Mouse (Mus musculus): ENCODE data around the gene Map2k2. TPM values are rescaled to one million over a fixed set of nuclear protein-coding genes. Genes with fewer than 3 reads are reported as not detected.

The Map2k2 gene
- total RNA-seq, 2 experiments from 2014 or later: 116 to 122 TPM

DNA sequence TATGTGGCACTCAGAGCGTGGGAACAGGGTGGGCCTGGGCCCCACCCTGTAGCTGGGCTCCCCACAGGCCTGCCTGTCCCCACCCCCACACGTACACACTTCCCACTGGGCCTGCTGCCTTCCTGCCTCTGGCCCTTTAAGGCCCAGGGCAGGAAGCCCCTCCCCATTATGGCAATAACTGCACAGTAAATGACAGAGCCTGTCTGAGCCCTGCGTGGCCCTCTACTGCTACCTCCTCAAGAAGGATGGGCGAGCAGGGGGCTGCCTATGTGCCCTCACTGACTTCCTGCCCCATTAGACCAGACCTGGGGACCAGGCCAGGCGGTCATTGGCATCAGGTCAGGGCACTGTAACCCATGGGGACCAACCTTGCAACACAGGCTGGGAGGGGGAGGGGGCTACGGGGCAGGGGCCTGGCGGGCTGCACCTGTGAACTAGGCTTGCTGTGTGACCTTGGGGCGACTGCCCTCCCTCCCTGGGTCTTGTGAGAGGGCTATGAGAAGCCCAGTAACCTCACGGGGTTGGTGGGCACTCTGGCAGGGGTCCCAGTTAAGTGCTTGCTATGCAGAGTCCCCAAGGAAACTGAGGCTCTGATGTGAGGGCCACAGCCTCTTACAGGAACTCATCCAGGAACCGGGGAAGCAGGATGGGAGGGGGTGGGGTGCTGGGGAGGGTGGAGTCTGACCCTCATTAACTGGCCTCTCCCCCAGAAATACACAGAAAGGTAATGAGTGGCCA is 35.2 kb downstream of the Map2k2 start:
- intact Hi-C loops (cut with DNase I): no loop called here
- no peak for DNase-seq (ENCODE audit: low spot score in 2 of 2)

- DNase-seq (ENCODE audit: low spot score in 2 of 2): no peak
- intact Hi-C loops (cut with DNase I): no loop called here
Measured at GRCm38 (mm10) chr10:81141455-81142210, 35.9 kb downstream of the Map2k2 start.

DNA sequence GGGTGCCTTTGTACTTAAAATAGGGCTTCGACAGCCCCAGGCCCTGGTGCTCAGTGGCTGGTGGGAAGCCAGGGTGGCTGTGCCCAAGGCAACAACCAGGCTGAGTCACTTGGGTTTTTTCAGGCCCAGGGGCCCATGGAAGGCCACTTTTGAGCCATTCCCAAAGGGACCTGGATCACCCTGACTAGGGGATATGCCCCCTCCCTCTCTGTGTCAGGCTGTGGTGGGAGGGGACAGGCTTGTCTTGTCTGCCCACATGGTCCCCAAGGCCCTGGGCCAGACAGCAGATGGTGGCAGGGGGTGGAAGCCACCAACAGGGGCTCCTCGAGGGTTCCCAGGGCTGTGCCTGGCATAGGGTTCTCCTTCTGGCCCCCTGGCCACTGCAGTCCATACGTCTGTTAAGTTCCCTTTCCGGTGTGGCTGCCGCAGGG is 36.9 kb downstream of the Map2k2 start:
- no peak for DNase-seq (ENCODE audit: low spot score in 2 of 2)
- intact Hi-C loops (cut with DNase I): no loop called here

GRCm38 (mm10) chr10:81143157-81143633 is 37.5 kb downstream of the Map2k2 start:
- no peak for DNase-seq (ENCODE audit: low spot score in 2 of 2)
- intact Hi-C loops (cut with DNase I): no loop called here

DNA sequence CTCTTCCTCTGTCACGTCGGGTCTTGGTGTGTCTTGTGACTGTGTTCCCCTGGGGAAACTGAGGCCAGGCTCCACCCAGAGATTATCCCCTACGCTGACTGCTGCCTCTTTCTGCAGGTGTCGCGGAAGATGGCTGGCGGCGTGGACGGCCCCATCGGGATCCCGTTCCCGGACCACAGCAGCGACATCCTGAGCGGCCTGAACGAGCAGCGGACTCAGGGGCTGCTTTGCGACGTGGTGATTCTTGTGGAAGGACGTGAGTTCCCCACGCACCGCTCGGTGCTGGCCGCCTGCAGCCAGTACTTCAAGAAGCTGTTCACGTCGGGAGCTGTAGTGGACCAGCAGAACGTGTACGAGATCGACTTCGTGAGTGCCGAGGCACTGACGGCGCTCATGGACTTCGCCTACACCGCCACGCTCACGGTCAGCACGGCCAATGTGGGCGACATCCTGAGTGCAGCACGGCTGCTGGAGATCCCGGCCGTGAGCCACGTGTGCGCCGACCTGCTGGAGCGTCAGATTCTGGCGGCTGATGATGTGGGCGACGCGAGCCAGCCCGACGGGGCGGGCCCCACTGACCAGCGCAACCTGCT is 38.2 kb downstream of the Map2k2 start:
- DNase-seq (ENCODE audit: low spot score in 2 of 2): no peak
- intact Hi-C loops (cut with DNase I): no loop called here

DNA sequence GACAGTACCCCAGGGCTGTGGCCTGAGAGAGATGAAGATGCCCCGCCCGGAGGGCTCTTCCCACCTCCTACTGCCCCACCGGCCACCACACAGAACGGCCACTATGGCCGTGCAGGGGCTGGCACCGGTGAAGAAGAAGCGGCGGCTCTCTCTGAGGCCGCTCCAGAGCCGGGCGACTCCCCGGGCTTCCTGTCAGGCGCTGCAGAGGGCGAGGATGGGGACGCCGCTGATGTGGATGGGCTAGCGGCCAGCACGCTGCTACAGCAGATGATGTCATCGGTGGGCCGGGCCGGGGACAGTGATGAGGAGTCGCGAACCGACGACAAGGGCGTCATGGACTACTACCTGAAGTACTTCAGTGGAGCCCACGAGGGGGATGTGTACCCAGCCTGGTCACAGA is 39.0 kb downstream of the Map2k2 start:
- DNase-seq (ENCODE audit: low spot score in 2 of 2): no peak
- intact Hi-C loops (cut with DNase I): no loop called here

DNA sequence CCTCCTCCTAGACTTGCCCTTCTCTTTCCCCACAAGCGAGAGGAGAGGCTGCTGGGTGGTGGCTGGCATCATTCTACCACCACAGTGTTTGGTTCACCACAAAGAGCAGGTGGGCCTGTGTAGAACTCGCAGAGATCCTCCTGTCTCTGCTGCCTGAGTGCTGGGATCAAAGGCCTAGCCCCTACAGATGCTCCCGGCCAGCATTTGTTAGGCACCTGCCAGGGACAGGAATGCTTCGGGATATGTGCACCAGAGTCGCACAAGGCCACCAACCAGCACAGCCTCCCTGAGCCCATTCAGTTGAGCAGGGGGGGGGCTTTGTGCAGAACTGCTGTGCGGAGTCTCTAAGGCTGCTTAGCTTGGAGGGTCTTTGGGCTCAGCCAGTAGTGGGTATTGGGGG is 39.6 kb downstream of the Map2k2 start:
- intact Hi-C loops (cut with DNase I): no loop called here
- DNase-seq (ENCODE audit: low spot score in 2 of 2): no peak

DNA sequence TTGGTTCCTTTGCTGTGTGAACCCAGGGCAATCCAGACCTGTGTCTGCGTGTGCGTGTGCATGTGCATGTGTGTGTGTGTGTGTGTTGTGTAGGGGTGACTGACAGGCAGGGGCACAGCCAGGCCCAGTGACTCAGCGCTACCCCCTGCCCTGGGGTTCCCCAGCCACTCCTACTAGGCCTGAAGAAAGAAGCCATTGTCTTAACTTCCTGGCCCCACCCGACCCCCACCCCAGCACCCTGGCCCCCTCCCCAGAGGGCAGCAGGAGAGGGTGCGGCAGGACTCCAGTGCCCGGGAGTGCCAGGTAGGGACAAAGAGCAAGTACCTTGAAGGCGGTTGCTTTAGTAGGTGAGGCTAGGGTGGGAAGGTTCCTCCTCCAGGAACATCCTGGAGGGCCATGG is 40.1 kb downstream of the Map2k2 start:
- no peak for DNase-seq (ENCODE audit: low spot score in 2 of 2)
- intact Hi-C loops (cut with DNase I): no loop called here

DNA sequence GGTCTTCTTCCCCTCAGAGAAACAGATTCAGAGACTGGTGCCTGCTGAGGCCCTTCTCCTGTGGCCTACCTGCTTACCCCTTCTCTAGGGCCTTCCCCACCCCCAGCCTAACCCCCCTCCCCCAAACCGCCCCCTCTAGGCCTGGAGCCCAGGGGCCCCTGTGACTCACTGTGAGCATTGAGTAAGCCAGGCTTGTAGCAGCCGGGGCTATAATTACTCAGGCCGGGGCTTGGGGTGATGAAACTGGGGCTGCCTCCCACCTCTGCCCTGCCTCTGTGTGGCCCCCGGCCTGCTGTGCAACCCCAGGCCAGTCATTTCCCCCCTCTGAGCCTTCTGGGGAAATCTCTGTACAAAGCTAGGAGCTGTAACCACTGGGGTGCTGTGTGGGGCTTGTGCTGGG is 40.6 kb downstream of the Map2k2 start:
- no peak for DNase-seq (ENCODE audit: low spot score in 2 of 2)
- intact Hi-C loops (cut with DNase I): no loop called here

GRCm38 (mm10) chr10:81151261-81151660 is 45.5 kb downstream of the Map2k2 start:
- intact Hi-C loops (cut with DNase I): no loop called here
- no peak for DNase-seq (ENCODE audit: low spot score in 2 of 2)

DNA sequence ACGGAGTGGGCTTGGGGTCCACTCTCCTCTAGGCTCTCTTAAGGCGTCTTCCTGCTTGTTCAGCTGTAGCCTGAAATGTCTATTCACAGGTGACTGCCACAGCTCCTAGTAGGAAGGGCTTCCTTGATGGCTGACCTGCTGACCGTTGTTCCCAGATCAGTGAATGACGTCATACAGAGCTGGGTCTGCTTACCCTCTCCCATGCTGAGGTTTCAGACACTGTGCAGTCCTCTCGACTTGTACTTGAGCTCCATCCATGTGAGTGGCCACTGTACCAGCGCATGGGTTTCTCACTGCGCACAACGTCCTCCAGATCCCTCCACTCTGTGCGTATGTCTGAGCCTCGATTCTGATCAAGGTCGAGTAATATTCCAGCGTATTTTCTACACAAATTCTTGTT is 46.9 kb downstream of the Map2k2 start:
- intact Hi-C loops (cut with DNase I): no loop called here
- DNase-seq (ENCODE audit: low spot score in 2 of 2): no peak

DNA sequence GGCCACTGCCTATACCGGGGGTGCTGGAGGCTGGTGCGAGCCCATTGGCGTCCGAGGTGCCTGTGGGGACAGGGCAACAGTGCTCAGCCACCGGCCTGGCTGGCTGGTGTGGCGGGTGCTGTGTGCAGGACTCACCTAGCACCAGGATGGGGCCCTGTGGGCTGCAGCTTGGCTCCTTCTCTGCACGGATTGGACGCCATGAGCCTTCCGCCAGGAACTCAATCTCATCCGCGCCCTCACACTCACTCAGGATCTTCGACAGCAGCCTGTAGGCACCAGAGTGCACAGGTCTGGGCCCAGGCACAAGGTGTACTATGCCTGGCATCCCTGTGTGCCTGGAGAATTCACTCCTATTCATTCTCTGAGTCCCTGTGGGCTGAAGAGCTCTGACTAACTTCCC is 48.6 kb downstream of the Map2k2 start:
- DNase-seq (ENCODE audit: low spot score in 2 of 2): no peak
- intact Hi-C loops (cut with DNase I): no loop called here

- intact Hi-C loops (cut with DNase I): no loop called here
- DNase-seq (ENCODE audit: low spot score in 2 of 2): no peak
Measured at GRCm38 (mm10) chr10:81154736-81155135, 49.0 kb downstream of the Map2k2 start.

- intact Hi-C loops (cut with DNase I): no loop called here
- DNase-seq (ENCODE audit: low spot score in 2 of 2): no peak
Measured at GRCm38 (mm10) chr10:81161602-81162317, 56.0 kb downstream of the Map2k2 start.

GRCm38 (mm10) chr10:81162318-81162652 is 56.6 kb downstream of the Map2k2 start:
- intact Hi-C loops (cut with DNase I): no loop called here

GRCm38 (mm10) chr10:81165118-81165517 is 59.4 kb downstream of the Map2k2 start:
- DNase-seq (ENCODE audit: low spot score in 2 of 2): no peak
- intact Hi-C loops (cut with DNase I): no loop called here

More at GRCm38 (mm10) chr10:81162318-81162652, 56.6 kb downstream of the Map2k2 start:
- no peak for DNase-seq (ENCODE audit: low spot score in 2 of 2)

- peak; percentile 100 for DNase-seq (ENCODE audit: low spot score in 2 of 2)
- intact Hi-C loops (cut with DNase I): no loop called here
Measured at GRCm38 (mm10) chr10:81167200-81168086, 61.7 kb downstream of the Map2k2 start, which contains the start of gene Pias4. Pias4 (minus strand) TSS chr10:81167923.

GRCm38 (mm10) chr10:81168087-81168431 is 62.3 kb downstream of the Map2k2 start:
- intact Hi-C loops (cut with DNase I): no loop called here
- no peak for DNase-seq (ENCODE audit: low spot score in 2 of 2)

Measured in left cerebral cortex, postnatal 14 days (tissue).